Mouse (Mus musculus) spleen, adult 2 months (tissue): ENCODE data around the gene Amdhd1.

Experiments used
- CTCF ChIP-seq: fragments of 200-500 bp; IDR thresholded peaks from 2 replicates; pipeline ENCODE4 v1.5.1; 2011; ENCODE audit warnings: mild to moderate bottlenecking, inconsistent platforms; ENCODE audit not compliant: insufficient read depth, insufficient read length, insufficient replicate concordance; ENCODE audit errors: extremely low read depth
- POLR2A ChIP-seq: fragments of 200-500 bp; IDR thresholded peaks from 2 replicates; pipeline ENCODE4 v1.6.1; 2011; ENCODE audit warnings: low read depth, low read length, inconsistent platforms

GRCm38 (mm10) chr10:93509532-93510153, 30.2 kb downstream of the Amdhd1 start:
- TF ChIP-seq CTCF (no peak), POLR2A (no peak)
